In genomic region chr5:20646947-20647346, GRCm38 (mm10) we compare ENCODE assay signal across 18 mouse cellular contexts.
"Had no signal": no experiment of that assay in that cellular context is flagged by ENCODE, and none has a peak within 500 bp of the region (broad histone marks: within the 10 kb centered on the region; RNA-seq: fewer than 3 reads in every experiment).

No protein-coding gene starts in this region.

- DNase-seq: kidney, adult 18-20 months; kidney, adult 9 months; kidney, postnatal 14 days; kidney, postnatal 4 days; liver, embryonic 13.5 days; lung, adult 2 months; retina, postnatal 1 day; right cerebral cortex, postnatal 25 days; spleen, adult 18-20 months; thymus, adult 2 months; thymus, postnatal 14 days; thymus, postnatal 4 days had no signal

- ATAC-seq: lung, postnatal 0 days had no signal

- H3K27ac ChIP-seq: liver, embryonic 13.5 days; neural tube, embryonic 13.5 days; stomach, embryonic 15.5 days had no signal

- H3K4me2 ChIP-seq: liver, embryonic 13.5 days; midbrain, embryonic 11.5 days; neural tube, embryonic 13.5 days; stomach, embryonic 15.5 days had no signal

- H3K9ac ChIP-seq: liver, embryonic 13.5 days; neural tube, embryonic 13.5 days; stomach, embryonic 15.5 days had no signal

- H3K4me1 ChIP-seq: liver, embryonic 13.5 days; megakaryocyte, embryonic 14.5 days; stomach, embryonic 15.5 days had no signal

- H3K27me3 ChIP-seq: liver, embryonic 13.5 days; megakaryocyte, embryonic 14.5 days; neural tube, embryonic 13.5 days; stomach, embryonic 15.5 days had no signal

- H3K9me3 ChIP-seq: liver, embryonic 13.5 days; neural tube, embryonic 13.5 days; stomach, embryonic 15.5 days had no signal

- H3K4me3 ChIP-seq: liver, embryonic 13.5 days; megakaryocyte, embryonic 14.5 days; myocyte; neural tube, embryonic 13.5 days; stomach, embryonic 15.5 days had no signal

- H3K36me3 ChIP-seq: liver, embryonic 13.5 days; stomach, embryonic 15.5 days had no signal
